Comparison of ENCODE assay signal across 28 mouse cellular contexts in the genomic region with DNA sequence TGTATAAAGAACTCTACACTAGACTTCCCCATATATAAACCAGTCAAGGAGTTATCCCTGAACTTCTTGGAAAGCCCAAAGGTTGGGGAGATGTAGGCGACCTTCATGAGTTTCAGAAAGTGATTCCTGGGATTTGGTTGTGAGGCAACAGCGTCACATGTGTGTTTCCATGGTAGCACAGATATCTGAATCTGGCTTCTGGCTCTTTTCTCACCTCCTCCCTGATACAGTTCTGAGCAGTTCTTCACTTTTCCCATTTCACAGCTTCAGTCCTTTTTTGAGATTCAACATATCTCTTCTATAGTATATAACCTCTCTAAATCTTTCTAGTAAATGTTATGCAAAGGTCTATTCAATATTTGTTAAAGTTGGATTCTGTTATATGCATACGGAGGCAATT.
"Had no signal": no experiment of that assay in that cellular context is flagged by ENCODE, and none has a peak within 500 bp of the region (broad histone marks: within the 10 kb centered on the region; RNA-seq: fewer than 3 reads in every experiment).

No protein-coding gene starts in this region.

- H3K9me3 ChIP-seq: embryonic facial prominence, embryonic 10.5 days; embryonic facial prominence, embryonic 12.5 days; embryonic facial prominence, embryonic 13.5 days; embryonic facial prominence, embryonic 15.5 days; forebrain, embryonic 10.5 days; forebrain, embryonic 12.5 days; forebrain, embryonic 13.5 days; forebrain, embryonic 15.5 days had no signal

- ATAC-seq: forebrain, embryonic 13.5 days; forebrain, embryonic 14.5 days; forebrain, embryonic 15.5 days; forebrain, embryonic 16.5 days; forebrain, postnatal 0 days had no signal

- H3K27ac ChIP-seq: embryonic facial prominence, embryonic 10.5 days; embryonic facial prominence, embryonic 12.5 days; embryonic facial prominence, embryonic 13.5 days; embryonic facial prominence, embryonic 15.5 days; forebrain, embryonic 10.5 days; forebrain, embryonic 12.5 days; forebrain, embryonic 13.5 days; forebrain, embryonic 15.5 days; gastrocnemius, adult 2 months; heart, adult 2 months had no signal

- DNase-seq: cerebellum, adult 8-10 months; cerebellum, adult 9-10 months; cerebellum, adult 9-11 months; cerebellum, postnatal 10 days; cerebellum, postnatal 14 days; cerebellum, postnatal 25 days; cerebellum, postnatal 36 days; embryo, embryonic 11 days; forebrain, postnatal 0 days; gastrocnemius, adult 2 months; gastrocnemius, postnatal 10 days; gastrocnemius, postnatal 14 days; gastrocnemius, postnatal 25 days; gastrocnemius, postnatal 36 days; heart, adult 11 months; heart, adult 18-20 months; heart, adult 2 months had no signal

- H3K4me3 ChIP-seq: embryonic facial prominence, embryonic 10.5 days; embryonic facial prominence, embryonic 12.5 days; embryonic facial prominence, embryonic 13.5 days; embryonic facial prominence, embryonic 15.5 days; erythroblast, embryonic 14.5 days; forebrain, embryonic 10.5 days; forebrain, embryonic 12.5 days; forebrain, embryonic 13.5 days; forebrain, embryonic 15.5 days; gastrocnemius, adult 2 months; heart, adult 2 months had no signal

- H3K27me3 ChIP-seq: embryonic facial prominence, embryonic 12.5 days; embryonic facial prominence, embryonic 13.5 days; embryonic facial prominence, embryonic 15.5 days; forebrain, embryonic 12.5 days; forebrain, embryonic 13.5 days; forebrain, embryonic 15.5 days had no signal

- H3K36me3 ChIP-seq: embryonic facial prominence, embryonic 10.5 days; embryonic facial prominence, embryonic 12.5 days; embryonic facial prominence, embryonic 13.5 days; embryonic facial prominence, embryonic 15.5 days; forebrain, embryonic 10.5 days; forebrain, embryonic 12.5 days; forebrain, embryonic 15.5 days had no signal

- H3K4me1 ChIP-seq: embryonic facial prominence, embryonic 10.5 days; embryonic facial prominence, embryonic 12.5 days; embryonic facial prominence, embryonic 13.5 days; embryonic facial prominence, embryonic 15.5 days; forebrain, embryonic 10.5 days; forebrain, embryonic 12.5 days; forebrain, embryonic 13.5 days; forebrain, embryonic 15.5 days had no signal

- H3K4me2 ChIP-seq: embryonic facial prominence, embryonic 12.5 days; embryonic facial prominence, embryonic 13.5 days; embryonic facial prominence, embryonic 15.5 days; forebrain, embryonic 12.5 days; forebrain, embryonic 13.5 days; forebrain, embryonic 15.5 days had no signal

- H3K9ac ChIP-seq: embryonic facial prominence, embryonic 12.5 days; embryonic facial prominence, embryonic 13.5 days; embryonic facial prominence, embryonic 15.5 days; forebrain, embryonic 12.5 days; forebrain, embryonic 13.5 days; forebrain, embryonic 15.5 days; forebrain, postnatal 0 days had no signal
